Mouse (Mus musculus) monocyte, adult 2 months (primary cell): Measurements from ENCODE around the gene Zfp664.
A peak's percentile ranks its signal among the peaks of the same experiment; 100 is the strongest.

Experiments used
- DNase-seq, 2 experiments: peaks; one replicate each; pipeline ENCODE4 v3.0.0; 2022; ENCODE audit warnings: low spot score in 2 of 2, low read depth in 1 of 2

The Zfp664 gene

DNA sequence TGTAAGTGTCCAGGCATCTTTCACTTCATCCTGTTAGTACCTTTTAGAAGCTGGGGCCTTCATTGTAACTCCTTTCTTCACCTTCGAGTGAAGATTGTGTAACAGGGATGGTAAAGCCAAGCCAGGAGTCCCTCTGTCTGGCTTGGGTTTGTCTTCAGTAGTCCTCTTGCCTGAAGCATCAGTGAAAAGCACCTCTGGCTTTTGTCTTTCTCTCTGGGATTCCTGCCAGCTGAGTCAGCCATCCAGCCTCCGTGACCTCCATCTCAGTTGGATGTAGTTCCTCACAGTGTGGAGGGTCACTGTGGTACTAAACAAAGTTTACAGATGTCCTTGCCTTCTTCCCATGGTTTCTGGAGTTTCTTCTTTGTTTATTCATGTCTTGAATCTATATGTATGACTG lies 9.5 kb downstream of the Zfp664 start:
- no peak for DNase-seq

DNA sequence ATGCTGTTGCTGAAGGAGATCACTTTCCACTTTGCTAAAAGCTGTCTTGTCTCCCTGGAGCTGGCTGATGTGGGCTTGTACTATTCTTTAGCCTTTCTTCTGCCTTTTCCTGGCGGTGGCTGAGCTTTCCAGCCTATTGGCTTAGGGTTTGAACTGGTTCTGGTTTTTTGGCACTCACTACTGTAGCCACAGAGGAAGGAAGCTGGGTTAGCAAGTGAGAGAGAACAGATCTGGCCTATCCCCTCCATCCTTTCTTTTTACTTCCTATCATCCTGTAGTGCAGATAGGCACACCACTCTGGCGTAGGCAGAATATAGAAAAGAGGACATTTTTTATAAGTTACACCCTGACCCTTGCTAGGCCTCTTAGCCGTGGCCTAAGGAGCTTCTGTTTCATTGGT lies 10.6 kb downstream of the Zfp664 start:
- DNase-seq = no peak

DNA sequence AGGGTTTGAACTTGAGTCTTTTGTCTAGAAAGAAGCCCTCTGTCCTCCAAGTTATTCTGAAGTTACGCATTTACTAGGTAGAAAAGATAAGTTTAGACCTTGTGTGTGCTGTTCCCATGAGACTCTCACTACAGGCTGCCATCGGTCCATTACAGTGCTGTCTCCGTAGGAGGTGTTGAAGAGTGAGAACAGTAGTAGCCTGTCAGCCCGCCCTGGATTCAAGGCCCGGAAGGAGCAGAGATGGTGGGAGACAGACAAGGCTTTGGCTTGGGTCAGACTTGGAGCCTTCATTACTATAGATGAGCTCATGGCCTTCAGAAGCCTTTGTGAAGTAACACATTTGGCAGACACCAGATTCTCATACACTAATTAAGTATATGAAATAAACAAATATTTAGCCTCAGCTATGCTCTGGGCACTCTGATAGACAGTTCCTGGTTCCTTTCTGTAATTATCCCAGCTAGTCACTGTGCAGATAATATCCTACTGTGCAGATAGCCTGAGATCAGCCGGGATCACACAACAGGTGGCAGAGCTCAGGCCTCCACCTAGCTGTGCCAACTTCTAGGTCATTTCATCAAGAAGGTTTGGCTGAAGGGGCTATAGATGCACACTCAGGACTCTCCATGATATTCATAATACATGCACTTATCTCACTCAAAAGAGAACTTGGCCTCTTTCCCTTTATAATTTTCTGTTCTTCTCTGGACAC lies 11.6 kb downstream of the Zfp664 start:
- no peak for DNase-seq

DNA sequence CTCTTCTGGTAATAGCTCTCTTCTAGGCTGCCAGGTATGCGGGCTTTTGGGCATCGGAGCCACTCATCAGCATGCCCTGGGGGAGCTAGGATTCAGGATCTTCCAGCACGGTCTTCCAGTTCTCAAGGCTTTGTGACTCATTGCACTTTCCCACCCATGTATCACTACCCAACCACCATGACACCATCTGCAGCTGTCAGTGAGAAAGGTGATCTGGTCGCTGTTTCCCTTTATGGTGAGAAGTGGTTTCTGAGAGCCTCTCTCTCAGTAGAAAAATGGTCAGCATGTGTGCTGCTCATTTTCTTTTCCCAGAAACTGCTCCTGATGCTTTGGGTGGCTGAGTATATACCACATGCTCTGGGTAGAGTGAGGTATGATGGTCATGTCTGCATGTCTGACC lies 16.8 kb downstream of the Zfp664 start:
- no peak for DNase-seq

DNA sequence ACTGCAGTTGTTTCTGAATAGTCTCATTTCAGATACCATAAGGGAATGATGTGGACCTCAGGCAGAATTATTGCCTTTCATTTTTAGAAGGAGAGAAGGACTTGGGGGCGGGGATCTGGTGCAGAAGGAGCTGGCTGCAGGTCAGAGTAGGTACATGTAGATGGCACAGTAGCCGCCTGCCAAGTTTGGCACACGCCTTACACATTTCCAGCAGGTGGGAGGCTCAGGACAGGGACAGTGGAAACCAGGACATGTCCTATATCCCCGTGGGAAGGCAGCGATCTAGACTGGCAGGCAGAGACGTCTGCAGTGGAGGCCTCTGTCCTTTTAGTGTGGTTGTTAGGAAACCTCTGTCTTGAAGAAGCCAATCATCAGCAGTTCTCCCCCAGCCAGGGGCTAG lies 17.3 kb downstream of the Zfp664 start:
- DNase-seq = no peak

DNA sequence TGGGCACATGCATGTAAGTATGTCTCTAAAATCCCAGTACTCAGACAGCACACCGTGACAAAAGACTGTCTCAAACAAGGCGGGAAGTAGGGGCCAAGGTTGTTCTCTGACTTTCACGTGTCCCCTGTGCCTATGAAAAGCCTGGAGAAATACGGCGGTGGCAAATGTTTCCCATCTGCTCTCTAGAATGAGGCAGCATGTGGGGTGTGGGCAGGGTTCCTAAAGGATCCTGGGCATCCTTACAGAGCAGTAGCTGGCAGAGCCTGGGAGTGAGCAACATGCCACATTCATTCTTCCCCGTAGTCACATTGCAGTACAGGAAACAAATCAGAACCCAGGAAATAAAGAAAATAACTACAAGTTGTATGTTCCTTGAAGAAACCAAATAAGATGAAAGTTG lies 21.4 kb downstream of the Zfp664 start:
- DNase-seq = no peak

DNA sequence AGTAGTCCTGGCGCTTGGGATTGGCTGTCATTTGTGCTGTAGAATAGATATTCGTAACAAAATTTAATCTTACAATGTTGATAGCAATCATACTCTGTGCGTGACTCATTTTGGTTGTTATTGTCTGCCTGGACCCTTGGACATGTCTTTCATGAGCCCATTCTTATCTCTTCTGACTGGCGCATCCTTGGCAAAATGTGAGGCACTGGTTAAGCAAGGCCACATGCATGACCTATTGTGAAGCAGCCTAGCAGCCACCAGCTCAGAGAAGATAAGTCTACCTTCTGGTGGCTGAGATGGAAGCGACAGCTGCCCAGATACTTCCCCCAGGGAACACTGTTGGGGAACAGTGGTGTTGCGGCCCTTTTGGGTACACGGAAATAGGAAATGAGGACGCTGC lies 26.2 kb downstream of the Zfp664 start:
- DNase-seq = no peak

DNA sequence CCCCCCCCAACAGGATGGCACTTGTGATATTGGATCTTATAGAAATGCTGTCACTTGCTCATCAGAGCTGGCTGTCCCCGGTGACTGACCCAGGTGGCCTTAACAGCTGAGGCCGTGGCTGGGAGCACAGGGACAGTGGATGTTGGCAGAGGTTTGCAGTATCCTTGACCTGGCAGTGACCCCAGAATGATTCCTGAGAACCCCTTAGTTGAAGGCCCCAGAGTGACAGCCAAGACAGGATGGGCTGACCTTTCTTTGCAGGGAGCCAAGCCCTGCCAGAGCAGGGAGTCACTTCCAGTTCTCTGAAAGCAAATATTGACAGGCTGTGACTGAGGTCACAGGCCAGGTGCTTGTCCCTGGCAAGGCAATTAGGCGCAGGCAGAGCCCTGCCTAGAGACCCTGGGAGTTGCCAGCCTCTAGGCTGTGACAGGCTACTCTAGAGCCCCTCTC lies 29.5 kb downstream of the Zfp664 start:
- no peak for DNase-seq

DNA sequence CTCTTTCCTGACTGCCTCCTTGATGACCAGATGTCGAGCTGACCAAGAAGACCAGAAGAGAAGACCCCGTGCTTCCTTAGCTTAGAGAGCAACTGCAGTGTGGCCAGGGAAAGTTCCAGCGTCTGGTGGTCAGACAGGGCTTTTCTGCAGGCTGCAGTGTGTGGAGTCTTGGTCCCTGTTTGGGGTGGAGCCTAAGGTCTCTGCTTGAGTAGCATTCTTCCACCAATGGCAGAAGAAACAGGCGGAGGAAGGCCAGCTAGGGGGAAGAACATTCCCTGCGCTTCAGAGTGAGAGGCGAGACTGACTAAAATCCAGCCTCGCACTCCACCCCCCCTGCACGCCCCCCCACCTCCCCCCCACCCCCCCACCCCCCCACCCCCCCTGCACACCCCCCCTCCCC lies 33.6 kb downstream of the Zfp664 start:
- no peak for DNase-seq

DNA sequence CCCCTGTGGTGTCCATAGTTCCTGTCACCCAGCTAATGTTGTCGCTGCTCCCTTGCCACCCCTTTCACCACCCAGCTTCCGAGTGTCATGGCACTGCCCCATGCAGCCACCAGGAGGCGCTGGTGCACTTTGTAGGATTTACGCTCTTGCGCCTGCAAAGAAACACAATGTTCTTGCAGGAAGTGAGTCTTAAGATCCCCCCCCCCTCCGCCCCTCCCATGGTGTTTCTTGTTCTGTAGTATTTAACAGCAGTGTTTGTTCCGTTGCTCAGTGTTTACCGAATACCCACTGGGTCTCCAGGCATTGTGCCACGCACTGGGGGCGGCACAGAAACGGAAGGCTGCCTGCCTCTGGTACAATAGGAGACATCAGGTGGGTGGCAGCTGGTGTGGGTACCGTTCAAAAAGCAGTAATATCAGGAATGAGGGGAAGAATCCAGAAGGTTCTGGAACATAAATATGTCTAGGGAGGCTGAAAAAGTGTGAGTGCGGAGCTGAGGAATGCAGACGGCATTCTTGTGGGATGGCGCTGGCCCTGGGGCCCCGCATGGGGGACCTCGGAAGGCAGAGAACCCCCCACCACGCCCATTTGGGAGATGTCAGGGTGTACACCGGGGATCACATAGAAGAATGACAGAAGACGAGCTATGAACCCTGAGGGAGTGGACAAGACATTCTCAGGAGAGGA lies 37.6 kb downstream of the Zfp664 start:
- peak; percentile 56 to 81 for DNase-seq

DNA sequence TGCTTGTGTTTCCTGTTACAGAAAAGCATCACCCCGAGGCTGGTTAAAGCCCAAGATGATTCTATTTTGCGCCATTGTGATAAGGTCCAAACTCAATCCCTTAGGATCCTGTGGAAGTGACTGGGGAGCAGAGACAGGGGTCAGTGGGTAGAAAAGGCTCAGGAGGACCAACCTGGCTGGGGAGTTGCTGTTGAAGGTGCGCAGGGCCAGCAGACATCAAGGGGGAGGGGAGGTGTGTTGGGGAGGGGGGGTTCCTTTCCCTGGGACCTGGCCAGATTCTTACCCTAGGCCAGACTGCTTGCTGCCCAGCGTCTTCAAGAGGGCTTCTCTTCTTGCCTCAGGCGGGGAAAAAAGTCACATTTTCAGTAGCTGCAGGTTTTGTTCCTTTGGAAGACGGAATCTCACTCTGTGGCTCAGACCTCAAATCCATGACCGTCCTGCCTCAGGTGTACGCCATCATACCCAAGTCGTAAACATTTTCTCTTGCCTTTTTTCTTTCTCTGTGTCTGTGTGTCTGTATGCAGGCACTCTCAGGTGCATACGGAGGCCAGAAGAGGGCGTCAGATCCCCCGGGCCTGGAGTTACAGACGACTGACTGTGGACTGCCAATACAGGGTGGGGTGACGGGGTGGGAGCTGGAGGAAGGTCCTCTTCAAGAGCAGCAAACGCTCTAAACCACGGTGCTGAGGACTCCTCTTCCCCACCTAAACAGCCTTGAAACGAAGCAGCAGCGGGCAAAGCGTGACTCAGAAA lies 38.4 kb downstream of the Zfp664 start:
- DNase-seq = no peak

DNA sequence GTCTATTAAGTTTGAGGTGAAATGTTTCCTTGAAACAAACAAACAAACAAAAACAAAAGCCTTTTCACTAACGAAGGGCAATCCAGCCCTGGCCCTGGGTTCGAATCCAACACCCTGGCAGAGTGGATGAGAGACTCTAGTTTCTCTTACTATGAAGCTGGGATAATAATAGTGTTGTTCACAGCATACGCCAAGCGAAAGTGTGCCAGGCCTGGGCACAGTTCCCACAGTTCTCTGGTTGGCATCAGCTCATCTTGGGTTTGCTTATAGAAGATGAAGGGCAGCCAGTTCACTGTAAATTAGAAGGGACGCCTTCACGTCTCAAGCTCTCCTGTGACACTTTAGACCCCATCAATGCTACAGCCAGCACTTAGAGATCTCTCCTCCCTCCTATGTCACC lies 39.2 kb downstream of the Zfp664 start:
- no peak for DNase-seq

DNA sequence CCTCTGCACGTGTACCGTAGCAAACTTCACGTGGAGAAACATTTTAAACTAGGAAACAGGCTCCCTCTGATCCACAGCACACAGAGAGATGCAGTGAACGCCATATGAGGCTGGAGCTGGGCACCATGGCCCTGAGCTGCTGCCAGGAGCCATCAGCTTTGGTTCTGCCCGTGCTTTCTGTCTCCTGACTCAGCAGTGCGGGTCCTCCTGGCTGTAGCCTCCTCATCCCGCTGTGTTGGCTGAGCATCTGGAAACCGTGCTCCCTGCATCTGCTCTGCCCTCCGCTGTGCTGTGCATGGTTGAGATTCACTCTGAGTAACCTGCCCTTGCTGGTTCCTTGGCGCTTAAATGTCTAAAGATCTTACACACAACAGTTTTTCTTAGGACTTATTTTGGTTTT lies 39.7 kb downstream of the Zfp664 start:
- DNase-seq = no peak

DNA sequence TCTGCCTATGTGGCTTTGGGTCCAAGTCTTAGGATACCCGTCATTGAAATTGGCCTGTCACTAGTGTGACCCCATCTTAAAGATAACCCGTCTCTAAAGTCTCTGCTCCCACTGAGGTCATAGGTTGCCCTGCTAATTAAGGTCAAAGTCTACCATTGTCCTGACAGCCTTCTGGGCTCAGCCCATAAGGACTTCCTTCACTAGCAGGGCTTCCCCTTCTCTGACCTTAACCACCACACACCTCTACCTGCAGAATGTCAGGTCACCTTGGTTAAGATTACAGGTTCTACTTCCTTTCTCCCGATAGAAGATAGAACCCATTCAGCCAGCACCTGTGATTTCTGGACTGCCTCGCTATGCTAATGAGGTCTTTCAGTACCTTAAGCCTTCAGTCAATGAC lies 41.4 kb downstream of the Zfp664 start:
- DNase-seq = no peak

DNA sequence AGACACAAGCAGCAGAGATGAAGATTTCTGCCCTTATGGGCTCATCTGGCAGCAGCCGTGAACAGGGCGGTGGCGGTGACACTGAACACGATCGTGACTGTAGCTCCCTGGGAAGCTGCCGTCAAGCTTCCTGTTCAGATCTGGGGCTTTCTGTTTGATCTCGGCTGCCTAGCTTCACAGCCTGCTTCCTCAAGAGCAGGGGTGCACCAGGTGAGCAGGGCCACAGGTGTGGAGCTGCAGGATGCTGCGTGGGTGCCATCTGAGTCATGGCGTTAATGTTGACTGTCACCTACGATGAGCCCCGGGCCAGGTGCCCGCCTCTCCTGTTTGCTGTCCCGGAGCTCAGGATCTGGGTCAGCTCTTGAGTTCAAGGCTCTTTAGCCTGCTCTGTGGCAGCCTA lies 44.4 kb downstream of the Zfp664 start:
- no peak for DNase-seq

DNA sequence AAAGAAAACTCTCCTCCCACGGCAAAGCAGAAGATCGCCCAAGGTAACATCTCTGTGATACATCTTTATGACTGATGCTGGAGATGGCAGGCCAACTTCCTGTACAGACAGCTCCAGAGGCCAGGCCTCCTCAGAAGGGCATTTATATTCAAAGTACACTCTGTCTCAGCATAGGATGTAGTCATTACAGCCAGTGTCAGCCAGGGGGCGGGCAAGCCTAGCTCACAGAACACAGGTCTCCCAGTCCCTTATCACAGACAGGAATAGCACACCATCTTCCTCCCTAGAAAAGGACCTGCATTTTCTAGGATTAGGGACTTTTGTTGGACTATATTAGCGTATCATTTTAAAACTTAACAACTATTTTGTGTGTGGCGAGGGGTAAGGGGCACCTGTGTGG lies 46.4 kb downstream of the Zfp664 start:
- DNase-seq = peak in 1 of 2 experiments; percentile 18

DNA sequence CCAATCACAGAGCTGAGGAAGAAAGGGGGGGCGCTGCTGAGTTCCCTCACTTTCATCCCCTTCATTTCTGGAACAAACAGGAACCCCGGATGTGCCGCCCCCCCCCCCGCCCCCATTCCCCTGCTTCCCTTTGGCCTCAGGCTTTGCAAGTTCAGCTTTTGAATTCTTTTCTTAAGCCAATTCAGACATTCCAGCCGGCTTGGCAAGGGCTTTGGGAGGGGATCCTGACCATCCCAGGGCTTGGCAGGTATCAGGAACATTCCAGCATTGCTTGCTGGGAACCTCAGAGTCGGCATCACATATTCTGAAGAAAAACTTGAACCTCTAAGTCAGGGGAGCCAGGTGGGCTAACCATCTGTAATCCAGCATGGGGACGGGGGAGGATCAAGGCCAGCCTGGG lies 49.8 kb downstream of the Zfp664 start:
- no peak for DNase-seq

DNA sequence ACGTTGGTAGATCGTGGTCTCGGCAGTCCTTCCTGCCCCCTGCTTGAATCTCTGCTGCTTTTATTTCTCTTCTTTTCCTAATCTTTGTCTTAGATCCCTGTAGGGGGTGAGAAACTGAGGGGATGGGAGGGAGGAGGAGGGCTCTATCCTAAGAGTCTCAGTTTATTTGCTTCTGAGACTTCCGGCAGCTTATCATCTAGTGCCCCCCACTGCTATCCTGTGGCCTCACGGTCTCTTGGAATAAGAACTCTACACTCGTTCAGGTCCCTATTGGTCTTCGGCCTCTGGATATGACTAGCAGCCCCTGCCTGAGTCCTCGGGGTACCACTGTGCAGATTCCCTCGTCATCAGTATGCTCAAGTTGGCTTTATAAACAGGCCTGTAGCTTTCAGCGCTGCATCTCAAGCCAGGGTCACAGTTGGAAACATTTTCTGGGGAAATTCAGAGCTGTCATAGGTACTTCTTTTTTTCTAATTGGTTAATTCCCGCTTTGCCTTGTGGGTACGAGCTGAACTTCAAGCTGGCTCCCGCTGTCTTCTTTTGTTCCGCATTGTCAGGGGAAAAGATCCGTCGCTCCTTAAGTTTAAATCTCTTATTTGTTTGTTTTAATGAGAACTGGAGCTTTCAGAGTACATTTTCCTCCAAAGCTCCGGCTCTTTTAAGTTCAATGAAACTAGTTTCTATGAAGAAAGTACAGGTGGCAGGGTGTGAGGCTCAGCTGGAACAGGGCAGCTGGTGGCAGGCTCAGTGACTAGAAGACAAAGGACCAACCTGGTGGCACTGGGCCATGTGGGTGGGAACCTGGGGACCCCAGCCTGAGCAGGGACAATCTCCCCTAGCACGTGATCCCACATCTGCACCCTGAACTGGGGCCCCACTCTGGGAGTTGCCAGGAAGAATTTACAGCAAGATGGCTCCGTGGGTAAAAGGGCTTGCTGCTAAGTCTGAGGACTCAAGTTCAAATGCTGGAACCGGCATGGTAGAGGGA lies 50.7 kb downstream of the Zfp664 start:
- DNase-seq = no peak

DNA sequence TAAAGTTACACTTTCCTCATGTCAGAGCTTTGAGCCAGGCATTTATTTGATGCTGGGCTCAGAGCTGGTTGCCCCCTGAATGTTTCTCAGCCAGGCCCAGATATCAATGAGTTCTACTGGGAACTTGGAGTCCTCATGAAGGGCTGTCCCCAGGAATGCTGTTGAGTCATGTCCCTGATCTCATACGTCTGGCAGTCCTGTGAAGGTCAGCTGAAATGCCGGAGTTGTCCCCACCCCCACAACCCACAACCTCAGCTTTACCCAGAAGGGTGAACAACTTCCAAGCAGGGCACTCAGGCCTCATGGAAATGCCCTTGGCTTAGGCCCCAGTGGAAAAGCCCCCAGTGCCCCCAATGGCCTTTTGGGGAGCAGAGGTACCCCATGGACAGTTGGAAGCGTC lies 57.3 kb downstream of the Zfp664 start:
- DNase-seq = no peak

DNA sequence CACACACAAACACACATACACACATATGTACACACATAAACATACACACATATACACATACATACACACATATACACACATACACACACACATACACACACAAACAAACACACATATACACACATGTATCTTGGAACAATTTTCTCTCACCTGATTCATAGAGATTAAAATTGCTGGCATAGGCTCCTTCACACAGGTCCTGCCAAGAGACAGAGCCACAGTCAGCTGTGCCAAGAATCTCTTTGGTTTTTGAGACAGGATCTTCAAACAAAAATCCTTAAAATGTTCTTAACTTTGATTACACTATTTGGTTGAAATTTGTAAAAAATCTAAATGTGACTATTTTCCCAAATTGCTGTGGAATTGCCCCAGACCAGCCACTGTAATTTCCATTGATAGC lies 58.9 kb downstream of the Zfp664 start:
- no peak for DNase-seq
